Mouse (Mus musculus) MEL (cell line): Measurements from ENCODE around the gene Rpl37a. TPM values are rescaled to one million over a fixed set of nuclear protein-coding genes. Genes with fewer than 3 reads are reported as not detected.

Source experiments
- DNase-seq: peaks from one replicate; pipeline ENCODE4 v3.0.0; 2011; ENCODE audit warnings: low read depth, low spot score
- H3K27ac ChIP-seq: 2 replicates; pipeline ENCODE4 v1.5.1; 2012; ENCODE audit warnings: low read depth, mild to moderate bottlenecking, control low read depth, low read length, moderate library complexity; ENCODE audit not compliant: control insufficient read depth
- H3K27me3 ChIP-seq, 2 experiments: fragments of 150-350 bp in 1 of 2; sonication (generic) in 1 of 2; 2 replicates each; pipeline ENCODE4 v1.6.1; 2012; ENCODE audit warnings: low read length in 2 of 2, mild to moderate bottlenecking in 2 of 2, improper control_type of control experiment in 1 of 2, moderate library complexity in 1 of 2; ENCODE audit not compliant: insufficient read depth in 2 of 2, control insufficient read depth in 1 of 2
- H3K36me3 ChIP-seq, 2 experiments: 2 replicates each; pipeline ENCODE4 v1.6.1; 2012 to 2014; ENCODE audit warnings: low read length in 2 of 2, improper control_type of control experiment in 1 of 2, inconsistent platforms in 1 of 2, mild to moderate bottlenecking in 1 of 2; ENCODE audit not compliant: insufficient read depth in 2 of 2, control insufficient read depth in 1 of 2
- H3K4me1 ChIP-seq, 2 experiments: fragments of 150-350 bp in 1 of 2; sonication (generic) in 1 of 2; 2 replicates each; pipeline ENCODE4 v1.6.1; 2012; ENCODE audit warnings: low read length in 2 of 2, improper control_type of control experiment in 1 of 2, mild to moderate bottlenecking in 1 of 2; ENCODE audit not compliant: insufficient read depth in 2 of 2, control insufficient read depth in 1 of 2
- H3K4me3 ChIP-seq, 2 experiments: fragments of 150-350 bp in 1 of 2; sonication (generic) in 1 of 2; 2 replicates each; pipeline ENCODE4 v1.5.1; 2012; ENCODE audit warnings: low read depth in 2 of 2, low read length in 2 of 2, mild to moderate bottlenecking in 2 of 2, moderate library complexity in 2 of 2, control low read depth in 1 of 2, improper control_type of control experiment in 1 of 2; ENCODE audit not compliant: control insufficient read depth in 1 of 2, insufficient read depth in 1 of 2
- H3K79me2 ChIP-seq: 2 replicates; pipeline ENCODE4 v1.6.1; 2012; ENCODE audit warnings: mild to moderate bottlenecking, low read length, moderate library complexity; ENCODE audit not compliant: control insufficient read depth, poor library complexity, insufficient read depth
- H3K9ac ChIP-seq: 2 replicates; pipeline ENCODE4 v1.6.1; 2012; ENCODE audit warnings: low read depth, mild to moderate bottlenecking, control low read depth, low read length, moderate library complexity; ENCODE audit not compliant: control insufficient read depth, poor library complexity, severe bottlenecking
- H3K9me3 ChIP-seq: fragments of 150-350 bp; sonication (generic); replicated peaks from 2 replicates; pipeline ENCODE4 v1.6.1; 2012; ENCODE audit warnings: mild to moderate bottlenecking, low read length, improper control_type of control experiment, moderate library complexity; ENCODE audit not compliant: insufficient read depth
- E2F4 ChIP-seq: IDR thresholded peaks from 2 replicates; pipeline ENCODE4 v1.6.1; 2011; ENCODE audit warnings: low read depth, low read length, improper control_type of control experiment, borderline replicate concordance
- ELF1 ChIP-seq: IDR thresholded peaks from 2 replicates; pipeline ENCODE4 v1.6.1; 2014; ENCODE audit warnings: low read depth, mild to moderate bottlenecking, inconsistent platforms, low read length, improper control_type of control experiment, moderate library complexity
- HCFC1 ChIP-seq: IDR thresholded peaks from 2 replicates; pipeline ENCODE4 v1.6.1; 2012; ENCODE audit warnings: low read depth, mild to moderate bottlenecking, inconsistent platforms, low read length, improper control_type of control experiment, moderate library complexity
- KAT2A ChIP-seq: conservative IDR thresholded peaks from 2 replicates; pipeline ENCODE4 v1.6.1; 2012; ENCODE audit warnings: low read depth, low read length, improper control_type of control experiment, inconsistent platforms
- MAFK ChIP-seq: IDR thresholded peaks from 2 replicates; pipeline ENCODE4 v1.6.1; 2011; ENCODE audit warnings: low read depth, mild to moderate bottlenecking, low read length, improper control_type of control experiment, borderline replicate concordance
- MAX ChIP-seq: IDR thresholded peaks from 2 replicates; pipeline ENCODE4 v1.6.1; 2011; ENCODE audit warnings: low read length, improper control_type of control experiment
- MAZ ChIP-seq: IDR thresholded peaks from 2 replicates; pipeline ENCODE4 v1.6.1; 2012; ENCODE audit warnings: low read depth, mild to moderate bottlenecking, inconsistent platforms, low read length, improper control_type of control experiment
- MXI1 ChIP-seq: IDR thresholded peaks from 2 replicates; pipeline ENCODE4 v1.6.1; 2011; ENCODE audit warnings: mild to moderate bottlenecking, low read depth, low read length, improper control_type of control experiment
- MYB ChIP-seq: IDR thresholded peaks from 2 replicates; pipeline ENCODE4 v1.6.1; 2011; ENCODE audit warnings: mild to moderate bottlenecking, low read depth, low read length, improper control_type of control experiment
- MYC ChIP-seq: IDR thresholded peaks from 2 replicates; pipeline ENCODE4 v1.6.1; 2011; ENCODE audit warnings: low read depth, mild to moderate bottlenecking, low read length, improper control_type of control experiment, moderate library complexity
- NELFE ChIP-seq: IDR thresholded peaks from 2 replicates; pipeline ENCODE4 v1.6.1; 2011; ENCODE audit warnings: low read depth, low read length, improper control_type of control experiment
- NRF1 ChIP-seq: IDR thresholded peaks from 2 replicates; pipeline ENCODE4 v1.6.1; 2014; ENCODE audit warnings: low read depth, mild to moderate bottlenecking, inconsistent platforms, low read length, improper control_type of control experiment, moderate library complexity; ENCODE audit not compliant: poor library complexity, insufficient read depth, severe bottlenecking
- POLR2A ChIP-seq, 2 experiments: IDR thresholded peaks; 2 replicates each; pipeline ENCODE4 v1.6.1; 2011 to 2012; ENCODE audit warnings: low read length in 2 of 2, mild to moderate bottlenecking in 2 of 2, control low read depth in 1 of 2, improper control_type of control experiment in 1 of 2, low read depth in 1 of 2, moderate library complexity in 1 of 2; ENCODE audit not compliant: control insufficient read depth in 1 of 2, insufficient read depth in 1 of 2, poor library complexity in 1 of 2
- POLR2AphosphoS2 ChIP-seq: IDR thresholded peaks from 2 replicates; pipeline ENCODE4 v1.6.1; 2011; ENCODE audit warnings: low read length, improper control_type of control experiment
- POLR2AphosphoS5 ChIP-seq: IDR thresholded peaks from 2 replicates; pipeline ENCODE4 v1.6.1; 2012; ENCODE audit warnings: low read depth, borderline replicate concordance, mild to moderate bottlenecking, inconsistent platforms, low read length, moderate library complexity, mixed read lengths
- RAD21 ChIP-seq: IDR thresholded peaks from 2 replicates; pipeline ENCODE4 v1.6.1; 2011; ENCODE audit warnings: mild to moderate bottlenecking, low read depth, low read length, improper control_type of control experiment
- SIN3A ChIP-seq: IDR thresholded peaks from 2 replicates; pipeline ENCODE4 v1.6.1; 2012; ENCODE audit warnings: low read length, improper control_type of control experiment, inconsistent platforms
- TAL1 ChIP-seq: IDR thresholded peaks from 2 replicates; pipeline ENCODE4 v1.6.1; 2012; ENCODE audit warnings: mild to moderate bottlenecking, inconsistent platforms, low read length, moderate library complexity, mixed read lengths
- TBP ChIP-seq: IDR thresholded peaks from 2 replicates; pipeline ENCODE4 v1.8.0; 2011; ENCODE audit warnings: low read depth, low read length, improper control_type of control experiment
- TCF12 ChIP-seq: IDR thresholded peaks from 2 replicates; pipeline ENCODE4 v1.6.1; 2014; ENCODE audit warnings: low read depth, mild to moderate bottlenecking, inconsistent platforms, low read length, improper control_type of control experiment, moderate library complexity
- ZMIZ1 ChIP-seq: IDR thresholded peaks from 2 replicates; pipeline ENCODE4 v1.6.1; 2012; ENCODE audit warnings: low read depth, mild to moderate bottlenecking, inconsistent platforms, low read length, improper control_type of control experiment, moderate library complexity
- polyA plus RNA-seq, 2 experiments: library from polyadenylated mRNA; stranded (reverse) in 1 of 2; unstranded in 1 of 2; fragments of >175 nt in 1 of 2; fragments of >200 nt in 1 of 2; gene quantifications; 2 replicates each; pipeline versions ENCODE4 v1.2.1 to v1.2.4; 2012; ENCODE audit warnings: low replicate concordance in 2 of 2, low read depth in 1 of 2; ENCODE audit not compliant: insufficient read length in 2 of 2, insufficient read depth in 1 of 2, missing spikeins in 1 of 2
- total RNA-seq: library from RNA; depleted of rRNA; stranded (reverse); fragments of 300-350 nt; gene quantifications from 2 replicates; pipeline ENCODE4 v1.2.3, GENCODE M21; 2012; rRNA removed

Gene Rpl37a
- total RNA-seq (2,301 and 2,623 TPM in 2 replicates), polyA plus RNA-seq (1,000 to 10,000 TPM; 1,104 to 4,601 TPM)

- Histone ChIP-seq H3K4me3 (peak within 1 kb of the TSS; percentile 53 to 97), H3K27ac (peak within 1 kb of the TSS; percentile 81), H3K27me3 (no peaks in the 10 kb centered on the region), H3K9ac (peak within 1 kb of the TSS; percentile 100), H3K4me1 (peaks cover 7 to 13% of the 10 kb centered on the region in 2 experiments; a peak in 3 of 4 replicates), H3K9me3 (no peaks in the 10 kb centered on the region), H3K79me2 (peaks cover 22% of the 10 kb centered on the region), H3K36me3 (peaks cover 11 to 28% of the 10 kb centered on the region in 2 experiments)
- DNase-seq: peak; percentile 95
- peak; percentile 97 for TF ChIP-seq NELFE
- no peak for TF ChIP-seq MYB
- no peak for TF ChIP-seq TAL1
- TF ChIP-seq MAX: peak; percentile 60; the same call in 1 of the 2 replicates
- TF ChIP-seq MYC: peak; percentile 91
- no peak; the same call in 1 of the 2 replicates for TF ChIP-seq TCF12
- TF ChIP-seq ELF1: peak; percentile 71
- TF ChIP-seq NRF1: peak; percentile 81
- peak; percentile 78; the same call in 1 of the 2 replicates for TF ChIP-seq ZMIZ1
- TF ChIP-seq SIN3A: peak; percentile 24; the same call in 1 of the 2 replicates
- peak; percentile 67 for TF ChIP-seq KAT2A
- peak; percentile 31 to 94; a peak in 3 of 4 replicates for TF ChIP-seq POLR2A (IDR thresholded peaks at IDR 0.05; ENCODE audit: control insufficient read depth in 1 of 2, insufficient read depth in 1 of 2, low read depth in 1 of 2, low read length in 2 of 2, poor library complexity in 1 of 2)
- TF ChIP-seq HCFC1: peak; percentile 86
- TF ChIP-seq E2F4: 0 out of 2 replicates have a peak, but pooled peaks have one; percentile 45
- TF ChIP-seq MXI1: peak; percentile 30; the same call in 1 of the 2 replicates
- TF ChIP-seq POLR2AphosphoS5: peak; percentile 71; the same call in 1 of the 2 replicates
- TF ChIP-seq TBP: peak; percentile 94
- no peak for TF ChIP-seq MAFK
- TF ChIP-seq POLR2AphosphoS2: peak; percentile 93
- no peak for TF ChIP-seq MAZ
- no peak for TF ChIP-seq RAD21
These were observed at the start of gene Rpl37a for GRCm38 (mm10) chr1:72710753-72711653. Rpl37a (plus strand) TSS chr1:72711290.
